Mouse (Mus musculus): ENCODE measurements around the gene Gm5640. TPM values are rescaled to one million over a fixed set of nuclear protein-coding genes. Genes with fewer than 3 reads are reported as not detected.
"Not testable (repeated sequence)": the region's sequence is repeated elsewhere in the genome, so short reads cannot be mapped to it uniquely, and the experiment has no call there.

Gene Gm5640
- polyA plus RNA-seq (2014; fragmentation: Nextera tagmentation; extraction: Ambion mirVana) = not detected in 2 replicates

GRCm38 (mm10) chrX:74645466-74646323, at the start of gene Gm5640:
TSS of gene Gm5640 (minus strand) at chrX:74645635.
- H3K4me3 ChIP-seq (ENCODE audit: low read depth, low read length); H3K4me2 ChIP-seq (ENCODE audit: low read depth, low read length, severe bottlenecking); H3K27ac ChIP-seq (ENCODE audit: low read depth, low read length); H3K9ac ChIP-seq (ENCODE audit: low read length); ATAC-seq (replicated peaks; ENCODE audit: low FRiP score); DNase-seq (ENCODE audit: low spot score); H3K36me3 ChIP-seq (ENCODE audit: control insufficient read depth, insufficient read depth, low read length); H3K27me3 ChIP-seq (ENCODE audit: control insufficient read depth, insufficient read depth, low read length); H3K4me1 ChIP-seq (replicated peaks; ENCODE audit: control insufficient read depth, insufficient read depth, low read length); H3K9me3 ChIP-seq (ENCODE audit: control insufficient read depth, low read length): not testable (repeated sequence)
- WGBS = 47% methylated on average over 3 of the region's 5 CpGs

- not testable (repeated sequence) for H3K9ac ChIP-seq (ENCODE audit: low read length); H3K9me3 ChIP-seq (ENCODE audit: control insufficient read depth, low read length); H3K27ac ChIP-seq (ENCODE audit: low read depth, low read length); H3K4me2 ChIP-seq (ENCODE audit: low read depth, low read length, severe bottlenecking); ATAC-seq (replicated peaks; ENCODE audit: low FRiP score); DNase-seq (ENCODE audit: low spot score); H3K4me3 ChIP-seq (ENCODE audit: low read depth, low read length); H3K4me1 ChIP-seq (replicated peaks; ENCODE audit: control insufficient read depth, insufficient read depth, low read length); H3K36me3 ChIP-seq (ENCODE audit: control insufficient read depth, insufficient read depth, low read length); H3K27me3 ChIP-seq (ENCODE audit: control insufficient read depth, insufficient read depth, low read length)
- WGBS = no CpG with 5 or more reads among the region's 1 CpGs
These were observed 958 bp upstream of the Gm5640 start for GRCm38 (mm10) chrX:74646393-74646792.

- ATAC-seq (replicated peaks; ENCODE audit: low FRiP score) (no peak), DNase-seq (ENCODE audit: low spot score) (no peak)
- Histone ChIP-seq H3K9ac (ENCODE audit: low read length) (no peak within 1 kb of the TSS), H3K27me3 (ENCODE audit: control insufficient read depth, insufficient read depth, low read length) (no peaks in the 10 kb centered on the region), H3K4me3 (ENCODE audit: low read depth, low read length) (no peak within 1 kb of the TSS), H3K4me1 (replicated peaks; ENCODE audit: control insufficient read depth, insufficient read depth, low read length) (no peaks in the 10 kb centered on the region), H3K36me3 (ENCODE audit: control insufficient read depth, insufficient read depth, low read length) (no peaks in the 10 kb centered on the region), H3K4me2 (ENCODE audit: low read depth, low read length, severe bottlenecking) (no peak within 1 kb of the TSS), H3K27ac (ENCODE audit: low read depth, low read length) (no peak within 1 kb of the TSS), H3K9me3 (ENCODE audit: control insufficient read depth, low read length) (no peaks in the 10 kb centered on the region)
- WGBS = 87% methylated on average over 2 of the region's 2 CpGs
These were observed 53.1 kb downstream of the Gm5640 start, which contains the start of gene Olfr1325 for GRCm38 (mm10) chrX:74592379-74592778. TSS of gene Olfr1325 (plus strand) at chrX:74592679.

Other genes starting within 250 kb of the Gm5640 start
- 55.7 and 59.8 TPM in 2 replicates for gene G6pdx, start 216.4 kb downstream of the Gm5640 start, polyA plus RNA-seq (2014; fragmentation: Nextera tagmentation; extraction: Ambion mirVana)
- gene Gm6880, start 164.2 kb downstream of the Gm5640 start, polyA plus RNA-seq (2014; fragmentation: Nextera tagmentation; extraction: Ambion mirVana) = not detected in 2 replicates
- gene Olfr1326-ps1, start 70.7 kb downstream of the Gm5640 start, polyA plus RNA-seq (2014; fragmentation: Nextera tagmentation; extraction: Ambion mirVana) = not detected in 2 replicates
- not detected in 2 replicates for gene Olfr1325, start 53.0 kb downstream of the Gm5640 start, polyA plus RNA-seq (2014; fragmentation: Nextera tagmentation; extraction: Ambion mirVana)
- gene Gm6890, start 95.3 kb upstream of the Gm5640 start, polyA plus RNA-seq (2014; fragmentation: Nextera tagmentation; extraction: Ambion mirVana) = not detected in 2 replicates
- 0.08 TPM in 1 of 2 replicates, not detected in the other for gene Gm5936, start 191.6 kb upstream of the Gm5640 start, polyA plus RNA-seq (2014; fragmentation: Nextera tagmentation; extraction: Ambion mirVana)

Measured in forebrain, embryonic 11.5 days (tissue).